Mouse (Mus musculus) testis, adult 10 weeks (tissue): ENCODE data around the gene 1700001C19Rik. TPM values are rescaled to one million over a fixed set of nuclear protein-coding genes. Genes with fewer than 3 reads are reported as not detected.

ENCODE experiments used
- polyA plus RNA-seq: library from polyadenylated mRNA; stranded (reverse); fragments of 350-450 nt; fragmentation: Illumina TruSeq; extraction: RNeasy Lipid Tissue Mini Kit (QIAGEN cat#74804); gene quantifications from one replicate; pipeline ENCODE4 v1.2.3, GENCODE M21; 2014; ENCODE audit warnings: low read depth, low replicate concordance

1700001C19Rik gene
- 292 TPM for polyA plus RNA-seq

GRCm38 (mm10) chr17:47436907-47437547 is at the start of gene 1700001C19Rik:
TSS of gene 1700001C19Rik (minus strand) at chr17:47437376.

GRCm38 (mm10) chr17:47436156-47436906 is 845 bp downstream of the 1700001C19Rik start, which contains the start of gene AI661453:
TSS of gene AI661453 (plus strand) at chr17:47436615.

DNA sequence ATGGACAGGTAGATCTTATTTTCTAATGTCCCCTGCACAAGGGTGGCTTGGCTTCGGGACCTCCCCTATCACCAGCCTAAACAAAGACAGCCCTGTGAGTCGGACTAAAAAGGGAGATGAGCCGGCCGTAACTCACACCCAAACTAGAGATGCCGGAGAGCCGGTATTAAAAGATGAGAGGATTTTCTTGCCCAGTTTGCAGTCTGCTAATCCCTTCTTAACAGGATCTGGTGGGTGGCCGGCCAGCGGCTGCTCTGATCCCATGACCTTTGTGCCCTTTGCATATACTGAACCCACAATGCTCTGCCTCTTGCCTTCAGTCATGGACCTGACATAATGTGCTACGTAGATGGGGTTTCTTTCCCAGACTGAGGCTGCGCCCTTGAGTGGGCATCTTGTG is 36.7 kb downstream of the 1700001C19Rik start, which contains the start of gene Guca1a:
Gene Guca1a, minus strand, starts transcription at position 134 of the 400 bp plus-strand sequence.

DNA sequence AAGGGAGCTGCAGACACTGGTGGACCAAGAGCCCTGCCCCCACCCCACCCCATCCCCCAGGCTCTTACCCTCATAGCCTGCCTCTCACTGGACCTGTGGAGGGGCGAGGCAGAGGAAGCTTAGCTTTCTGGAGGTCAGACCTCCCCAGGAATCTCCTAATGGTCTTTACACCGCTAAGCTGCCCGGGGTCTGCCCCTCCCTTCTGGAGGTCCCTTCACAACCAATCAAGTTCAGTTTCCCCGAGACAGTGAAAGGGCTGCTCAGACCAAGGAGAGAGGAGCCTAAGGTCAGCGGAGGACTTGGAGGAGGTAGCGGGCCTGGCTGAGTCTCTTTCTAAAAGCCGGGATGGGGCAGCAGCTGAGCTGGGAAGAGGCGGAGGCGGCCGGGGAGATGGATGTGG is 52.0 kb downstream of the 1700001C19Rik start, which contains the start of gene Guca1b:
Gene Guca1b, plus strand, starts transcription at position 249 of the 400 bp plus-strand sequence.

GRCm38 (mm10) chr17:47368401-47369086 is 68.6 kb downstream of the 1700001C19Rik start, which contains the start of gene Mrps10:
TSS of gene Mrps10 (plus strand) at chr17:47368887.

Other genes with a start within 250 kb of the 1700001C19Rik start
- gene Mrps10, start 68.5 kb downstream of the 1700001C19Rik start, polyA plus RNA-seq: 35.4 TPM
- not detected for gene Guca1b, start 52.0 kb downstream of the 1700001C19Rik start, polyA plus RNA-seq
- not detected for gene Guca1a, start 36.8 kb downstream of the 1700001C19Rik start, polyA plus RNA-seq
- not detected for gene AI661453, start 761 bp downstream of the 1700001C19Rik start, polyA plus RNA-seq
- 5.5 TPM for gene Taf8, start 64.9 kb upstream of the 1700001C19Rik start, polyA plus RNA-seq
- gene Ccnd3, start 67.7 kb upstream of the 1700001C19Rik start, polyA plus RNA-seq: 7.7 TPM
- gene Bysl, start 174.1 kb upstream of the 1700001C19Rik start, polyA plus RNA-seq: 3.9 TPM
- 9.1 TPM for gene Med20, start 174.2 kb upstream of the 1700001C19Rik start, polyA plus RNA-seq
- gene Gm20517, start 174.2 kb upstream of the 1700001C19Rik start, polyA plus RNA-seq: 2.7 TPM
- 26.1 TPM for gene Usp49, start 193.3 kb upstream of the 1700001C19Rik start, polyA plus RNA-seq